Mouse (Mus musculus) monocyte, adult 2 months (primary cell): ENCODE data around the gene Mgat1.
A peak's percentile ranks its signal among the peaks of the same experiment; 100 is the strongest.
"Not testable (repeated sequence)": the region's sequence is repeated elsewhere in the genome, so short reads cannot be mapped to it uniquely, and the experiment has no call there.

Experiments used
- DNase-seq, 2 experiments: peaks; one replicate each; pipeline ENCODE4 v3.0.0; 2022; ENCODE audit warnings: low spot score in 2 of 2, low read depth in 1 of 2

Gene Mgat1

DNA sequence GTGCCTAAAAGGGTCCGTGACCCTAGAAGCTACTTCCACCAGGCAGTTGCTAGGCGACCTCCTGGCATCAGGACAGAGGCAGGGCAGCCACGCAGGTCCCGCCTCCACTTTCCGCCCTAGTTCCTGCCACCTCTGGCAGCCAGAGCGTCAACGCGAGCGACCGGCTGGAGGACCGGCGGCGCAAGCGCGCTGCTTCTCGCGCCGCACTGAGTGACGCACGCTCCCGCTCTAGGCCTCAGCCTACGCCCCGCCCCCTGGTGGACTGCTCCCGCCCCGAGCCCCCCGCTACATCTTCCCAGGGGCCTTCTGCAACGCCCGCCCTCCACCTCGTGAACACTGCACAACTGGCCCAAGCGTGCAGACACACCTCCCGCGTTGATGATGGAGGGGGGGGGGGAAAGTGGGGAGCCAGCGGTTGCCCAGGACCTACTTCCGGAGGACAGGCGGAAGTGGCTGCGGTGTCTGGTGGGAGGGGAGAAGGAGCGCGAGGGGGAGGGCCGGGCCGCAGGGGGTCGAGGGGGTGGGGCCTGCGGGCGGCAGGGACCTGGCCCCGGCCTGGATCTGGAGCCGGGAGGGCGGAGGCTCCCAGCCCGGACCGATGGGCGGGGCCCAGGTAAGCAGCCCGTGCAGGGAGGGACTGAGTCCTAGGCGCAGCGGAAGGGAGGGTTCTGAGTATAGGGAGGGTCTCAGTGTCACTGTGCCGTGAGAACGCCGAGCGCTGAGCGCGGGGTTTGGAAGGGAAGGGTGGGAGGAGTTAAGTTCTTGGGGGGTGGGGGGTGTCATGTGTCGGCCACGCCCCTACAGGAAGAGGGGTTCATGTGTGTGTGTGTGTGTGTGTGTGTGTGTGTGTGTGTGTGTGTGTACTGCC is at the start of gene Mgat1:
Gene Mgat1 (plus strand): TSS at position 465 of the 868 bp plus-strand sequence.
- DNase-seq: peak; percentile 80 to 82

DNA sequence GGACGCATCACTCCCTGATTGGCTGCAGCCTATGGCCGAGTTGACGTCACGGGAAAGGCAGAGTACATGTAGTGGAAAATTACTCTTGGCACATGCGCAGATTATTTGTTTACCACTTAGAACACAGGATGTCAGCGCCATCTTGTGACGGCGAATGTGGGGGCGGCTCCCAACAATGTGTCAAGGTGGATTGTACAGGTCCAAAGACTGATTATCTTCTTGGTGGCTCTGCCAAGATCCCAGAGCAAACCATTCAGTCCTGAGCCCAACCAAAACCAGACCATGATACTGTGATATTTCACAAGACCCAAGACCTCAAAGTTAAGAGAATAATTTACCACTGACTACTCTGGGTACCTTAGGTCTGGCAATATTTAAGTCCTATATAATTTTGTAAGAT is 49.2 kb upstream of the Mgat1 start:
- DNase-seq: not testable (repeated sequence)

DNA sequence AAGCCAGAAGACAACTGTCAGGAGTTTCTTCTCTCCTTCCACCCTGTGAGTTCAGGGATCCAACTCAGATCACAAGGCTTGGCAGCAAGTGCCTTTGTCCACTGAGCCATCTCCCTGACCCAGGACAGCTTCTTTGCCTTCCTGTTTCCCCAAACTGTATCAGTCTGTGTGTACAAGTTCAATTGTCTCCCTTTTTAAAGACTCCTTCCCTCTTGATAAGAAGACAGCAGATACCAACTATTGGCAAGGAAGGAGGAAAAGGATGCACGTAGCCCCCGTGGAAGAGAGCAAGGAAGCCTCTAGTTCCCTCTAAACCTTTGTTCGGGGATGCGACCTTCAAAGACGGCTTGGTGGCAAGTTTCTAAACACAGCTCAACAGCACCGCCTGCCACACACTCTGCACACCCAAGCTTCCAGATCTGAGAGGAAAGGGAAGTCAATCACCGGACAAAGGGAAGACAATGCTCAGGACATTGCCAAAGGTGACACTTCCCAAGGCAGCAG is 48.1 kb upstream of the Mgat1 start:
- no peak for DNase-seq

DNA sequence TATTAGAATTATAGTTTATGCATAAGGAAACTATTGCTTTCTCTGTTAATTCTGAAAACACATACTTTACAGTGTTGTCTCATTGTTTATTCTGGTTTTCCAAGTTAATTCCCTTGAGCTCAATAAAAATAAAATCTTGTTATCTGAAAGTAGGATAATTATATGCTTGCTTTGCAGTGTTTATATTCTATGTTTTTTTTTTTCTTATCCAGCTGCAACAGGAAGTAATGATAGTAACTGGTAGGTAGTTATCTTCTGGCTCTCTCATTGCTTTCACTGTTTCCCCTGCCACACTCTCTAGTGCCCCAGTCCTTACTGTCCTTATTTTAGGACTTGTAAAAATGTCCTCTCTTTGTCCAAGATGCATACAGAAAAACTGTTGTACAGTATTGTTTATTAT is 43.3 kb upstream of the Mgat1 start:
- DNase-seq: no peak

DNA sequence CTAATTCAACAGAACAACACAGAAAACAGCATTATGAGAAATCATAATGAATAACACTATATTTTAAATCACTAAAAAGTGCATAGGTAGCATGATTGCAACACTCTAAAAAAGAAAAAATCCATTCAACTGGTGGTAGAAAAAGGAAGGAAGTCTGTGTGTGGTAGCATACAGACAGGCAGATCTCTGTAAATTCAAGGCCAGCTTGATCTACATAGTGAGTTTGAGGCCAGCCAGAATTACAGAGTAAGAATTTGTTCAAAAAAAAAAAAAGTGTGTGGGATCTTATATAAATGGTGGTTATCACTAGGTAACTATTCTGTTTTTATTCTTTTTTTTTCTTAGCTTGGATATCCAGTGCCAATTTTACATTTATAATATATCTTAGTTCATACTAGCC is 42.8 kb upstream of the Mgat1 start:
- no peak for DNase-seq

DNA sequence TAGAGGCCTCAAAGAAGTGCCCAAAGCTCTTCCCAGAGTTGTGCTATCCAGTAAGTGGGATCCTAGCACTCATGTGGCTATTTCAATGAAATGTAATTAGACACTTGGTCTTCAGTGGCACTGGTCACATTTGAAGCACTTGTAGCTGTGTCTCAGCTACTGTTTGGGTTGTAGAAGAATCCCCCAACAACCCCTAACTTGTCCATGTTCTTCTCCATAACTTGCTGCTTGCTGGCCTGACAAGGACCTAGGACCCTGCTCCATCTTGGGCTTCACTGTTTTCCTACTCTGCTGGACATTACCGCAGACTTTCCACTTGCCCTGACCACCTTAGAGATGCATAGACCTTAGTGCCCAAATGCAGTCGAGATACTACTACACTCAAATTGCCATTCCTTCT is 41.9 kb upstream of the Mgat1 start:
- no peak for DNase-seq

DNA sequence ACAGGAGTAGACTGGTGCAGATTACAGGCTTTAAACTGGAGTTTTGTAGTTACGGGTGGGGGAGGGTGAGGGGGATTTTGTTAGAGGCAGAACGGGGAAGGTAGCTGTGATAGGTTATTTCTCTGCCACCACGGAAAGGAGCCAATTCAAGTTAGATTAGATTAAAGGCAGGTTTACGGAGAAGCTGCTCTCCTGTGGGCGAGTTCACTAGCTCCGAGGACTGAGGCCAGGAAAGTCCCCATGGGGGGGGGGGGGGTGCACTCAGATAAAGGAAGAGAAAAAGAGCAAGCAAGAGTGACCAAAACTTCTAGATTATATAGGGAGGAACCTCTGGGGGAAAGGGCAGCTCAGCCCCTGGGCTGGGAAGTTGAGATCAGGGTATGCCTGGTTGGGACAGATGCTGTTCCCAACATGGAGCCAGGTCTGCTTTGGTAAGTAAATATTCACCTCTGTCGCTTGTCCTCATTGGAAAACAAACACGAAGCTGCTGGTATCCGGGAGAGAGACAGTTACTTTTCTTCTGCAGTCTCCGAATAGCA is 41.4 kb upstream of the Mgat1 start:
- DNase-seq: peak in 1 of 2 experiments; percentile 9

DNA sequence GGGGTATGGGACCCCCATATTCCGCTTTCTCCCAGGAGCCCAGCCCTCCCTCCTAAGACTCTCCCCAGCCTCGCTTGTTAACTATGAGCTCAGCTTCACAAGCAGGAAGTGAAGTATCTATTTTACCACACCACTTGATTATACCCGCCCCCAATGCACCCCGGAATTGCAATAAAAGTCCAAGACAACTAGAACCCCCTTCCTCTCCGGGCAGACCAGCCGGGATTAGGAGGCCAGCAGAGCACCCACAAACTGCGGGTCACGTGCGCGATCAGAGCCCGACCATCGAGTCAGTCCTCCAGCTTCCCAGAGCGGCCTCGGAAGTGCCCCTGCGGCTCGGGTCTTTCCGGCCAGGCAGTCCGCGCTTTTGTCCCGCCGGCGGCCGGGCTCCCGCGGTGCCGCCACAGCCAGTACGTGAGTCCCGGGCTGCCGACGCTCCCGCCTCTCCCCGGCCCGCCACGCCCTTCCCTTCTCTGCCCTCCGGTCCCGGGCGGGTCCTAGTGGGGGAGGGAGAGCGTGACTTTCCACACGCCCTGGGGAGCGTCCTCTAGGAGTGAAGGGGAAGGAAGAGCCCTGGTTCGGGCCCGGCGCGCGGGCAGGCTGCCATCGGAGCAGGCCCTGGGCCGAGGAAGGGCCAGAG is 40.7 kb upstream of the Mgat1 start, which contains the start of gene Zfp62:
Gene Zfp62 (plus strand): TSS at position 164 of the 640 bp plus-strand sequence.
- peak; percentile 83 to 91 for DNase-seq

DNA sequence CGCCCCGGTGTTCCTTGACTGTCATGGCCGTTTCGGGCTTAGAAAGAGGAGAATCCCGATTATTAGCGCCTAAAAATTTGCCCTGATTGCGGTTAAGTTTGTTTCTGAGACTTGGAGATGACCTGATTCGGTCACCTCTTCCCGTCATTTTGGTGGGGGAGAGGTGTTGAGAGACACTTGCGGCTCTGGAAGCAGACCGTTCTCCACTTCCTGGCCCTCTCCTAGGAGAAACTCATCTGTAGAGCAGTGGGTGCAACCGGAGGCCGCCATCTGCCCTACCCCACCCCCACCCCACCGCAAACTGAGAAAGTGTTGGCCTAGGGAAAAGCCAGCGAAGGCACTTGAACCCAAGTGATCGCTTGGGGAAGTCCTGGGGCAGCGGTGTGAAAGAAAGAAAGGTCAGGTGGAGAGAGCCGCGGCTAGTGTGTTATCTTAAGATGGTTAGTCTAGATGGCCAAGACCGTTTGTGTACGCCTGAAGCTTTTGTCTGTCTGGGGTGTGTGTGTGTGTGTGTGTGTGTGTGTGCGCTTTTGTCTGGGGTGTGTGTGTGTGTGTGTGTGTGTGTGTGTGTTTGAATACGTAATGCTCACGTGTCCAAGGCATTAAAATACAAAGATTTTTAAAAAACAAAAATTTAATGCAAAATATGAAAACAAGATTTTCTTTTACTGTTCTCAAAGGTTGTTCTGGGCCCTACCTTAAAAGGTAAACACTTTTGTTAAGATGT is 40.1 kb upstream of the Mgat1 start:
- DNase-seq: no peak

DNA sequence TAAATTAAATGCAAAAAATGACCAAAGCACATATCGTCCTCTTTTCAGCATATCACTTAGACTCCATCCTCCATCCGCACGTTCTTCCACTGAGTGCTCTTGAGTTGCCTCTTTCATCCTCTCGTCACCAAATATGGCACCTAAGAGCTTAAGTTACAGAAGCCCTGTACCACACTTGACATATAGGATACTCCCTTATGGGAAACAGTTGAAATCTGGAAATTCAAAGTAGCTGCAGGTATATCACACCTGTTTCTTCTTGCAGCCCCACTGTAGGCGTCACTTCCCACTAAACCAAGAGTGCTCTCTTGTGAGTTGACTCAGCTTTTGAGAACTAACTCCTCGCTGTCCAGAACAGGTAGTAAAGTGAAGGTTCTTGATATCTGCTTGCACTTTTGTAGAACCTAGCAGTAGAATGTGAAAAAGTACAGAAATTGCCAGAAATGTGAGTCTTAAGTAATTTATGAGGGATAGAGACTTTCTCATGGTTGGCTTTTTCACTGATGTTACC is 38.9 kb upstream of the Mgat1 start:
- DNase-seq: no peak

DNA sequence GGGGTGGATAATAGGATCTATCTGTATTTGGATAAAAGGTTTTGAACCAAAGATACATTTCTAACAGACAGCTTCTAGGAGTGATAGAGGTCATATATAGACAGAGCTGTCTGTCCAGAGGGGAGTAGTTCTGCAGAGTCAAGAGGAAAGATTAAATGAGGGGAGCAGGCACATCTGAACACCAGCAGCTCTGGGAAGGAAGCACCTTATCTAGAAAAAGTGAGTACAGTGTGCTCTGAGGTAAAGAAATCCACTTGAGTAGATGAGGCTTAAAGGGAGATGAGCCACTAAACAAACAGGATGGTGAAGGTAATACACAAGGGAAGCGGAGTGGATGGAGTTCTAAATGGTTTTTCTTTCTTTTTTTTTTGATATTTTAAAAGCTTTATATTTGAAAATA is 36.5 kb upstream of the Mgat1 start:
- no peak for DNase-seq

DNA sequence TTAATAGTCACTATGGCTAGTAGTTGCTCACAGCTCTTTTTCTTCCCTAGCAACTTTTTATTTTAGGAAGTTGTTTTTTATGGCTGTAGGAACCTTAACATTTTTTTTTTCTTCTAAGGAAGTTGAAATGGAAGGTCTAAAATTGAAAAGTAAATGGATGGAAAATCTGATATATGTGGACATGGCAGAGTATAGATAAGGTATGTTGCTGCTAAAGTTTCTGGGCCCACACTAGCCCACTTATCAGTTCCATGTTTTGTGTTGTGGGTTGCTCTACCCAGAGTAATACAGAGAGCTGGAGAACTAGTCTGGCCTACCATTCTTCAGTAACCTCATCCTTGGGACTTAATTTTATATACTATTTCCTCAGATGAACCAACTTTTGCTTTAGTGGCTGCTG is 31.4 kb upstream of the Mgat1 start:
- DNase-seq: no peak

DNA sequence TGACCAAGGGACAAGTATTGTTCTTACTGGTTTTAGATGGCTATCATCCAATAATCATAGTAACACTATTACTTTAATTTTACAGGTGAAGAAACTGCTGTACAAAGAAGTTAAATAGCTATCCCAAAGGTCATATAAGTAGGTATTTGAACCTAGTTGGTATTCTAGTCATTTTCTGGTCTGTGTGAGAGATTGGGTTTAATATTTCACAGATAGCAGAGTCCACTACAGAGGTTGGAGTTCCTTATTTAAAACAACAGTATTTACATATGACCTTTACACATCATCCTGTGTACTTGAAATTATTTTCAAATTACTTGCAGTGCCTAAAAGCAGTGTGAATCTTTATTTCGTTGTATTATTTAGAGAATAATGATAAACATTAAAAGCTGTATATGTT is 30.5 kb upstream of the Mgat1 start:
- DNase-seq: no peak

DNA sequence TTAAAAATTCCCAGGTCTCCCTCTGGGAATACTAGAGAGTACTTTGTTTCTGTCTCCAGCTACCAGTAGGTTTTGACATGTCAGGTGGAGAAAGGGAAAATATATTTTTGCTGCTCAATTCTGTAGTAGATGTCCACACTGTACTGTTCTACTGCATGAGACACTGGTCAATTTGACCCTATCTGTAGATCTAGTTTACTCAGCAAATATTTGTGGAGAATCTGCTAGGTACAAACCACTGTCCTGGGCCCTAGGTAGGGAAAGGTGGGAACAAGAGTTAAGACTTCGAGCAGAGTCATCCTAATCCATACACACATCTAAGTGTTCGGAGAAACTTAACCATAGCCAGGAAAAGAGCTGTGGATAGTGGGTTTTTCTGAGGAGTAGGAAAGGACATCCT is 24.7 kb upstream of the Mgat1 start:
- DNase-seq: no peak

DNA sequence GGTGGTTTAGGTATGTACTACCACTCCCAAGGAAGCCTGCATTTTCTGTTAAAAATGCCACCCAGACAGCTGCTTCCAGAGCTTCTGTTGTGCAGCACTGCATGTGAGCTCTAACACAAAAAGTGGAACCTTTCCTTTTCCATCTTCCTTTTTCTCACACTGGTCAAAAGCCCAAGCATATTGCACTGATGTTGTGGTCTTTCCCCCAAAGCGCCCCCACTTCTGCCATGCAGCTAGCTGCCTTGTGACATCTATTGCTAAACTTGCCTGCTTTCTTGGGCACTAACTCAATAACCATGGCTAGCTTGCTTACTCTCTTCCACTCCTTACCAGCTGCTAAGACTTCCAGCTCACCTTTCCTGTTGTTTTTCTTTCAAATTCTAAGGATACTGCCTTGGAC is 19.5 kb upstream of the Mgat1 start:
- DNase-seq: no peak

DNA sequence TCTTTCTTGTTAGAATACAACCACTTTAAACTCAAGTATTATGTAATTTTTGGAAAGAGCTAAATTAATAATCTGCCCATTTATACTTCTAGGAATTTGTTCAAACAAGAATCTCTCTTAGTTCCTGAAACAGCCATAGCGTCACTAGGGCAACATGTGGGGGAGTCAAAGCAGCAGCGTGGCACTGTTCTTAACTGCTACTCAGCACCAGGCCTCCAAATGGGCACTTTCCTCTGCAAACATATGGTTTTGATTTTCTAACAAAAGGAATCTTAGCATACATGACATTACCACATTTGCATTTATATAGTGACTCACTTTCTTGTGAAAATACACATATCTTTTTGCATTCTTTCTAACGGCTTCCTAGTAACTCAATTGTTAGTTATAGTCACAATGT is 11.2 kb upstream of the Mgat1 start:
- DNase-seq: no peak

DNA sequence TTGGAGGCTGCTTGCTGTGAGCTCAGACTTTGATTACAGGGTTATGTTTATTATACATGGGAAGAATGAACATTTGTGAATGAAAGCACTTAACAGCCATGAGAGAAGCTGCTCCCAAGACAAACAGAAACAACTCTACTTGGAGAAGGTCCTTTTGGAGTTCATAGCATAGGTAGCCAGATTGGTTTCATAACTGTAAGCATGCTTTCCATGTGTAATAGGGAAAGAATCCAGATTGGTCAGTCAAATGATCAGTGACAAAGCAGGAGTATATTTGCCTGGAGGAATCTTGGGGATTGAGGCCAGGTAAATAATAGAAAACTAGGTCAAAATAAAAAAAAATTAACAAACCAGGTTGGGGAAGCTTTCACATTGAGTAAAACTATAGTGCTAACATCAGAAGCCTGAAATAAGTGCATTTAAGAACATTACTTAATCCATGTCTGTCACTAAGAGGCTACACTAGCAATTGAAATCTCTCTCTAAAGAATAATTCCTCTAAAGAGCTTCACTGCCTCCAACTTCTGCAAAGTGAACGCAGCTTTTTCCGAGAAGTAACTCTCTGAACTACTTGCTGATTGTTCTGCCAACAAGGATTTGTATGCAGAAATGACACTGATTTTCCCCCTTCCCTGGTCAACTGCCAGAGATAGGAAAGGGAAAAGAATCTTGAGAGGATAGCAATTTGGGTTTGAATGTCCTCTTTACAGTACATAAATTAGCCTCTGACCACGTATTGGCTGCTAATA is 8.4 kb upstream of the Mgat1 start:
- DNase-seq: no peak

DNA sequence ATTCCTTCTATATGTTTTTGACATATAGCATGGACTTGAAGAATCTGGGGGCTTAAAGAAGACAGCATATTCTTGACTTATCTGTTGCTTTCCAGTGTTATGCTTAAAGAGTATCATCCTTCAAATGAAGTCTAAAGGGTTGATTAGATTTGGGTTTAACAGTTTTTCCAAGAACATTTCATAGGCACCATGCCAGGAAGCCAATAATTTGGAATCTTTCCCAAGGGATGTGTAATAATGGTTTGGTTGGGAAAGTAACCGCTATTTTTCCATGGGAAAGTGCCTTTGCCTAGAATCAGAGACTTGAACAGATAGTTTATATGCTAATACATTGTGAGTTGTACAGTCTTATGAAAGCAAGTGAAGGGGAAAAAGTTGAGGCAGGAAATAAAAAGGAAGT is 7.1 kb upstream of the Mgat1 start:
- DNase-seq: no peak

DNA sequence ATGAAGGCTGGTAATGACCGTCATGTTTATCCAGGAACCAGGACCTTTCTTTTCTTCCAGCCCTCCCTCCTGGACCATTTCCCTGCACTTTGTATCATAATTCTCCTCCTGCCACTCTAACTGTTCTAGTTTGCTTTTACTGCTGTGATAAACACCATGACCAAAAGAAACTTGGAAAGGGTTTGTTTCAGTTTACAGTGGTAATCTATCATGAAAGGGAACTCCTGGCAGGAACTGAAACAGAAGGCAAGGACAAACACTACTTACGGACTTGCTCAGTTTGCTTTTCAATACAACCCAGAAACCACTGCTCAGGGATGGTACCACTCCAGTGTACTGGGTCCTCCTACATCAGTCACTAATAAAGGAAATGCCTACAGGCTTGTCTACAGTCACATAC is 6.5 kb upstream of the Mgat1 start:
- no peak for DNase-seq

DNA sequence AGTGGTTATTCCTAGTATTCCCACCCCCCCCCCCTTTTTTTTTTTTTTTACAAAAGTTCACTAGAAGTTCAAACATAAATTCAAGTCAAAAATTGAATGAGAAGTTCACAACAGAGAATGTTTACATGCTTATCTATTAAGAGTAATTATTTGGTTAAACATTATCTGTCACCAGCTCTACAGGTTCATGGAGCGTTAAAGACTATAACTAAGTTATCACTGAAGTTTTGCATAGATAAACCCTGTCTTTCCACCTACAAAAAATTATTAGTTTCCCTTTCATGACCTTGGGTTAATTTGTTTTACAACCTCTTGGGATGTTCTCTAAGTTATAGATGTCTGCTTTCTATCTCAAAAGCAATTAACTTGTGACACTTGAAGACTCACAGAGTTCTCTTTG is 3.7 kb upstream of the Mgat1 start:
- no peak for DNase-seq

DNA sequence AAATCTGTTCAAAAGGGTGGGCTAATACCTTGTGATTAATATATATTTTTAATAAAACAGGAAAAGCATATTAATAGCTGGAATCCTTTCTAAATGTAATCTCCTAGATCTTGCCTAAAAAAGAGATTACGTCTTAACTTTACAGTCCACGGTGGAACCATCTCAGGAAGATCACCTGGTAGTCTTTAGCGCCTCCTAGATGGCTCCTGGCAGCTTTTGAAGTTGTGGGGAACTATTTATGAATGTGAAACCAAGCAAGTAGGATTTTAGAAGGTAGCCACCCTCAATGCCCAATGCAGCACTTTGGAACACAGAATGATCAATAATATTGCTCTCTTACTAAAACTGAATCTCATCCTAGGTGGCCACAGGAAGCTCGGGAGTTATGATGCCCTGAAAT is 3.1 kb upstream of the Mgat1 start:
- DNase-seq: no peak
